Mouse (Mus musculus): ENCODE measurements at regions not wholly inside any gene's neighbourhood (a gene's known extent, or its start where the extent isn't known, plus 50 kb on each side); places are given as distances from the start of the nearest gene placed in this dataset.

DNA sequence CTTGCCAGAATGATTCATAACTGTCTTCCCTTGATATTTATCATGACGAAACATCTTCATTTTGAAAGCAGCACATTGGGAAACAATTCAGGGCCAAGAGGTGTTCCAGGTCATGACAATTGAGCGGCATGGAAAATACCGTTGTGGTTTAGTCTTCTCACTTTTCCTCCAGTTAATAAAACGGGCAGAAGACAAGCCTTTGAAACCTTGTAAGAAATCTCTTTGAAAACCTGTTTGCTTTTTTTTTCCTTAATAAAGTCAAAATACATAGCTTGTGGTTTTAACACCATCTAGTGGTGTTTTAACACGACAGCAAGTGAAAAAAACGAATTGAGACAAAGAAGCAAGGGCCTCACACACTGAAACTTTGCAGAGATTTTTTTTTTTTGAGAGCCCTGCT lies 1389.0 kb upstream of the Acvr2a start:
- Histone ChIP-seq H3K36me3 (ENCODE audit: control insufficient read depth, insufficient read depth, low read length) (no peaks in the 10 kb centered on the region), H3K27me3 (ENCODE audit: control insufficient read depth, insufficient read depth, low read length) (no peaks in the 10 kb centered on the region), H3K79me2 (replicated peaks; ENCODE audit: control insufficient read depth, insufficient read depth, low read length) (no peaks in the 10 kb centered on the region), H3K27ac (no peak overlapping the region), H3K4me3 (no peak overlapping the region), H3K4me1 (ENCODE audit: control insufficient read depth, insufficient read depth, low read length) (no peaks in the 10 kb centered on the region), H3K9ac (ENCODE audit: low read depth, low read length) (no peak overlapping the region)
- peak; percentile 18; the same call in 1 of the 2 replicates for TF ChIP-seq CTCF (IDR thresholded peaks at IDR 0.05)
- no peak for TF ChIP-seq EP300 (IDR thresholded peaks at IDR 0.05; ENCODE audit: insufficient read depth, low read depth, low read length)
- TF ChIP-seq POLR2A (IDR thresholded peaks at IDR 0.05; ENCODE audit: insufficient read depth, low read depth, low read length), result no peak
- no peak for DNase-seq
- 39% methylated on average over 6 of the region's 6 CpGs for WGBS
- intact Hi-C loops (cut with DNase I), result no loop called here

GRCm38 (mm10) chr2:47429843-47430242 lies 1384.1 kb upstream of the Acvr2a start:
- H3K4me1 ChIP-seq (ENCODE audit: control insufficient read depth, insufficient read depth, low read length), result no peaks in the 10 kb centered on the region
- intact Hi-C loops (cut with DNase I), result no loop called here

DNA sequence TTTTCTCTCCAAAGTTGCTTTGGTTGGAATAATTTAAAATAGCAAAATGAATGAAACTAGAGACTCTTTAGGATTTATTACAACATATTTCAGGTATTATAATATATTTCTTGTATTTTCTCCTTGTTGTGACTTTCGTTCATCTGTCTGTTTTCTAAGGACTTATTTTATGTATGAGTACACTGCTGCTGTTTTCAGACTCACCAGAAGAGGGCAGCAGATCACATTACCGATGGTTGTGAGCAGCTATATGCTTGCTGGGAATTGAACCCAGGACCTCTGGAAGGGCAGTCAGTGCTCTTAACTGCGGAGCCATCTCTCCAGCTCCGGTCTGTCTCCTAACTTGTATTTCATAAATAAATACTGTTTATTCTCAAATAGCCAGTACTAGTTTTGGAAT lies 1347.9 kb upstream of the Acvr2a start:
- DNase-seq, result no peak
- TF ChIP-seq EP300 (IDR thresholded peaks at IDR 0.05; ENCODE audit: insufficient read depth, low read depth, low read length) (no peak), CTCF (IDR thresholded peaks at IDR 0.05) (peak; percentile 44)
- Histone ChIP-seq H3K27me3 (ENCODE audit: control insufficient read depth, insufficient read depth, low read length) (no peaks in the 10 kb centered on the region), H3K27ac (no peak overlapping the region), H3K36me3 (ENCODE audit: control insufficient read depth, insufficient read depth, low read length) (no peaks in the 10 kb centered on the region), H3K79me2 (replicated peaks; ENCODE audit: control insufficient read depth, insufficient read depth, low read length) (no peaks in the 10 kb centered on the region), H3K4me3 (no peak overlapping the region), H3K9ac (ENCODE audit: low read depth, low read length) (no peak overlapping the region), H3K4me1 (ENCODE audit: control insufficient read depth, insufficient read depth, low read length) (no peaks in the 10 kb centered on the region)
- WGBS, result 65% methylated on average over 4 of the region's 4 CpGs
- intact Hi-C loops (cut with DNase I), result no loop called here

More at GRCm38 (mm10) chr2:47429843-47430242, 1384.1 kb upstream of the Acvr2a start:
- Histone ChIP-seq H3K36me3 (ENCODE audit: control insufficient read depth, insufficient read depth, low read length) (no peaks in the 10 kb centered on the region), H3K79me2 (replicated peaks; ENCODE audit: control insufficient read depth, insufficient read depth, low read length) (no peaks in the 10 kb centered on the region), H3K9ac (ENCODE audit: low read depth, low read length) (no peak overlapping the region), H3K27ac (no peak overlapping the region), H3K27me3 (ENCODE audit: control insufficient read depth, insufficient read depth, low read length) (no peaks in the 10 kb centered on the region), H3K4me3 (no peak overlapping the region)
- DNase-seq, result no peak
- TF ChIP-seq CTCF (IDR thresholded peaks at IDR 0.05) (no peak), EP300 (IDR thresholded peaks at IDR 0.05; ENCODE audit: insufficient read depth, low read depth, low read length) (no peak), POLR2A (IDR thresholded peaks at IDR 0.05; ENCODE audit: insufficient read depth, low read depth, low read length) (no peak)
- WGBS, result 74% methylated on average over 2 of the region's 2 CpGs

- no peak for DNase-seq
- no peaks in the 10 kb centered on the region for H3K4me1 ChIP-seq (ENCODE audit: control insufficient read depth, insufficient read depth, low read length)
- WGBS, result 9% methylated on average over 5 of the region's 5 CpGs
- intact Hi-C loops (cut with DNase I), result loop anchor here (5.0 kb wide), 1 partner anchor 1395 kb away; no protein-coding TSS in a partner anchor
- no peaks in the 10 kb centered on the region for H3K79me2 ChIP-seq (replicated peaks; ENCODE audit: control insufficient read depth, insufficient read depth, low read length)
- H3K27ac ChIP-seq, result no peak overlapping the region
- no peak overlapping the region for H3K9ac ChIP-seq (ENCODE audit: low read depth, low read length)
- TF ChIP-seq POLR2A (IDR thresholded peaks at IDR 0.05; ENCODE audit: insufficient read depth, low read depth, low read length) (no peak), CTCF (IDR thresholded peaks at IDR 0.05) (peak; percentile 69), EP300 (IDR thresholded peaks at IDR 0.05; ENCODE audit: insufficient read depth, low read depth, low read length) (no peak)
- no peak overlapping the region for H3K4me3 ChIP-seq
- no peaks in the 10 kb centered on the region for H3K27me3 ChIP-seq (ENCODE audit: control insufficient read depth, insufficient read depth, low read length)
- H3K36me3 ChIP-seq (ENCODE audit: control insufficient read depth, insufficient read depth, low read length), result no peaks in the 10 kb centered on the region
Observed at GRCm38 (mm10) chr2:47491874-47492539, 1321.9 kb upstream of the Acvr2a start.

Data from heart, adult 2 months (tissue).